Mouse (Mus musculus): ENCODE measurements around the gene Gm42417.

DNA sequence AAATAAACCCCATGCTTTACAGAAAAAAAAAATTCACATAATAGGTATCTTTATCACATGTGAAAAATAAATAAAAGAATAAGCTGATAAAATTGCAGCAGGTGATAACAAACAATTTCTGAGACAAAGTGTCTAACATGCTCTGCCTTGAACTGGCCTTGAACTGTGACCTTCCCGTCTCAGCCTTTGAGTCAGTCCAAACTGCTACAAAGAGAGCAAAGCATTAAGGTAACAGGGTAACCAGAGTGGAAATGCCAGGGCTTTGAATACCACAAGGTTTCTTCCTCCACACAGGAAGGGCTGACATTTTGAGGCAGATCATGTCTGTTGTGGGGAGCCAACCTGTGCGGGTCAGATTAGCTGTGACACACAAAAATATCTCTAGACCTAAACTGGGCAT lies 6.2 kb upstream of the Gm42417 start:
- TF ChIP-seq CTCF (IDR thresholded peaks at IDR 0.05; ENCODE audit: low read depth, low read length) (no peak), EP300 (IDR thresholded peaks at IDR 0.05; ENCODE audit: insufficient read depth, low read depth, low read length) (no peak)
